Mouse (Mus musculus): ENCODE measurements around the gene Catspere2. TPM values are rescaled to one million over a fixed set of nuclear protein-coding genes. Genes with fewer than 3 reads are reported as not detected.
A peak's percentile ranks its signal among the peaks of the same experiment; 100 is the strongest.
"Not testable (repeated sequence)": the region's sequence is repeated elsewhere in the genome, so short reads cannot be mapped to it uniquely, and the experiment has no call there.

Catspere2 gene
- 0.11 and 0.22 TPM in 2 replicates for polyA plus RNA-seq (2012; rRNA removed)

DNA sequence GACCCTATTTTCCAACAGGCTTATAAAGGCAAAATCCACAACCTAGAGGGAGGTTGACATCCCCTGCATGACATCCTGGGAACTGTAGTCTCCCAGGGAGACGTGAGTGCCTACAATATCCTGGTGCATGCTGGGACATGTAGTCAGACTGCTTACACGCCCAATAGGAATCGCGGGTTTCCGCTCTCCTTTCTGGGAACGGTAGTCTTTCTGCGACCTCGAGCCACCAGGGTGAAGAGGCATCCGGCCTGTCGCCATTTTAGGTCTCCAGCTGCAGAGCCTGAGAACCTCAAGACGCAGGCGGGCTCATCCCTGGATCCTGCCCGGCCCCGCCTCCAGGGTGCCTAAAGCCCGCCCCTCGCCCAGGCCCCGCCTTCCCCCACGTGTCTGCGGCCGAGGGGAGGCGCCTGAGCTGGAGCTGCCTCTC lies at the start of gene Catspere2:
Gene Catspere2, plus strand, starts transcription at position 400 of the 427 bp plus-strand sequence.
- peak; percentile 92 for DNase-seq (ENCODE audit: low read depth, low spot score)
- under 1% methylated on average over 21 of the region's 21 CpGs for WGBS

- 8% methylated on average over 4 of the region's 4 CpGs for WGBS
- DNase-seq (ENCODE audit: low read depth, low spot score): not testable (repeated sequence)
Measured at GRCm38 (mm10) chr1:177940422-177940977, 42.7 kb upstream of the Catspere2 start.

- WGBS: 70% methylated on average over 1 of the region's 1 CpGs
- DNase-seq (ENCODE audit: low read depth, low spot score): no peak
Measured at GRCm38 (mm10) chr1:177981276-177981675, 1.9 kb upstream of the Catspere2 start.

DNA sequence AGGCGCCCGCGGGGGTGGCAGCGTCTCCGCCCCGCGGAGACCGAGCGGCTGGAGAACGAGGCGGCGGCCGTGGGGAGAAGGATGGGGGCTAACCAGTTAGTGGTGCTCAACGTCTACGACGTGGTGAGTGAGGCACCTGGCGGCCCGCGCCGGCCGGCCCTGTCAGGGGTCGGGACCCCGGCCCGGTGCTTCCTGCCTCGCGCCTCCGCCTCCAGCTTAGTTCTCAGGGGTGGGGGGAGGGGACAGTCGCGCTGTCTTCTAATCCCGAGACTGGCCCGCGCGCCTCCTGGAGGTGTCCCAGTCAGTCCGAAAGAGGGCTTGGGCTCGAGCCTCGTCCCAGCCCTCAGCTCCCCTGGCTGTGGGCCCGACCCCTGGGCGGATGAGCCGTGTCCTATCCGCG lies 359 bp downstream of the Catspere2 start:
- not testable (repeated sequence) for DNase-seq (ENCODE audit: low read depth, low spot score)
- WGBS: under 1% methylated on average over 26 of the region's 41 CpGs

DNA sequence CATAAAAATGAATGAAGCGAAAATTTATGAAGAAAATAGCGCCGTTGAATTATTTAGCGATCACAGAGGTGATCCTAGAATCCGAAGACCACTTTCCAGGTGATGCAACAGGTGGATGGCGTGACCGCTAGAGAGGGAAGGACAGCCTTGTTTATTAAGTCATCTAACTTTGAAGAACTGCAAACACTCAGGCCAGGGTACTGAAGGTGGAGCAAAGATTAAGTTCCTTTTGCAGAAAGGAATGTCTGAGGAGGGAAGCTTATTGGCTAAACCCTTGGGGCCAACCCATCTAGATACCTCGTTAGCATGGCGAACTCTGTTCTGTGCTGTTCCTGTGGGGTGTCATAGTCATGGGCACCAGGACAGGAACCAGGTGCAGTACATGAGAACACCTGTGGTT lies 983 bp downstream of the Catspere2 start:
- DNase-seq (ENCODE audit: low read depth, low spot score): no peak
- 27% methylated on average over 9 of the region's 9 CpGs for WGBS

DNA sequence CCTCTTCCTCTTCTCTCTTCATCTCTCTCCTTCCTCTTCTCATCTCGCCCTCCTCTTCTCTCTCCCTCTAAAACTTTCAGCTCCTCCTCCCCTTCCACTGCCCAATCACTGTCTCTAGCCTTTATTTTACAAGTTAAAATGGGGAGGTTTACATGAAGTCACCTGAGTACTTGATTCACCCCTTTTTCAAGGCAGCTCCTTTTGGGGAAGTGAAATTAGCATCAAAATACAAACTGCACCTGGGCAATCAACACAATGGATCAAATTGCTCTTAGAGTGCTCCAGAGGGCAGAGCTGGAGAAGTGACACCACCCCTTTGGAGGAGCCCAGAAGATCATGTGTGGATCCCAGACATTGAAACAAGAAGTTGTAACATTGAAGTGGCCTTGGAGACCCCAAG lies 4.3 kb downstream of the Catspere2 start:
- WGBS: 78% methylated on average over 1 of the region's 1 CpGs

DNA sequence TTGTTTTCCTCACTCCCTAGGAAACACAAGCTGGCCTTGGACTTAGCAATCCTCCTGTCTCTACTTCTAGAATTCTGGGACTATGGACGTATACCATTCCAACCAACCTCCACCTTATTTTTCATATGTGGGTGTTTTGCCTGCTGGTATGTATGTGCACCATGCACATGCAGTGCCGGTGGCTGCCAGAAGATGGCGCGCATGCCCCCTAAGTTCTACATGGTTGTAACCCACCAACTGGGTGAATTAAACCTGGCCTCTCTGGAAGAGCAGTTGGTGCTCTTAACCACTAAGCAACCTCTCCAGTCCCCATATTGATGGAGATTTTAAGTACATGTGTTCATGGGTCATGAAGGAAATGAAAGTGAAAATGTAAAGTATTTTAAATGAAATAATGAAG lies 89.6 kb downstream of the Catspere2 start:
- not testable (repeated sequence) for DNase-seq (ENCODE audit: low read depth, low spot score)
- WGBS: 61% methylated on average over 4 of the region's 4 CpGs

More for the DNA sequence above, 4.3 kb downstream of the Catspere2 start:
- DNase-seq (ENCODE audit: low read depth, low spot score): not testable (repeated sequence)

GRCm38 (mm10) chr1:178097865-178098264 lies 114.6 kb downstream of the Catspere2 start:
- DNase-seq (ENCODE audit: low read depth, low spot score): not testable (repeated sequence)

- 87% methylated on average over 1 of the region's 1 CpGs for WGBS
- not testable (repeated sequence) for DNase-seq (ENCODE audit: low read depth, low spot score)
Measured at GRCm38 (mm10) chr1:178108514-178108913, 125.3 kb downstream of the Catspere2 start.

DNA sequence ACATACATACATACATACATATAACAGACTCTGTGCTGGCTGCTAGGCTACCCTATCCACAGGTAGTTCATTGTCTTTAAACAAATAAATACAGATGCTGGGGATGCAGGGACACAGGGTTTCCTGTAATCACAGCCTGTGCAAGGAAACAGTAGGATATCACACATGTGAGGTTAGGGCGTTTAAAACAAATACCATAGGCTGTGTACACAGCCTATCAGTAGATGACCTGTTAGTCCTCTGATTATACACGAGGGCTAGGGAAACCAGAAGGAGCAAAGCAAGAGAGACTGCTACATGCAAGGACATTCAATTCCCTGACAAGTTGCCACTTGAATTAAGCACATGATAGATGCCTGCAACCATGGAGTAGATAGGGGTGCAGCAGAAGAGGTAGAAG lies 139.0 kb downstream of the Catspere2 start:
- DNase-seq (ENCODE audit: low read depth, low spot score): not testable (repeated sequence)
- 24% methylated on average over 2 of the region's 2 CpGs for WGBS

DNA sequence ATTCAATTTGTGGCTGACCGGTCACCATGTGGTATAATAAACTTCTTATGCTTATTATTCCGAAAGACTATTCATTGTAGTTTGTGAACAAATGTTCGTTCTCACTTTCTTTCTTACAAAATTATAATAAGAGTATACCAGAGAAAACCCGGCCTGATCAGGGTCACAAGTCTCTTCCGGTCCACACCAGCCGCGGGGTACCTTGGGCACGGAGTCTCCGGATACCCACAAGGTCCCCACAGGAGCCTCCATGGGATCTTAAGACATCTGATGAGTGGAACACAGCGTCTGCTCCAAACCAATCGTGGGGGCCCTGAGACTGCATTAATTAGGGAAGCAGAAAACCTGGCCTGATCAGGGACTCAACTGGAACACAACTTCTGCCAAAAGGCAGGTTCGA lies 151.1 kb downstream of the Catspere2 start:
- no peak for DNase-seq (ENCODE audit: low read depth, low spot score)

GRCm38 (mm10) chr1:178146513-178146912 lies 163.3 kb downstream of the Catspere2 start:
- DNase-seq (ENCODE audit: low read depth, low spot score): not testable (repeated sequence)
- 22% methylated on average over 2 of the region's 2 CpGs for WGBS

More for the DNA sequence above, 151.1 kb downstream of the Catspere2 start:
- WGBS: 94% methylated on average over 12 of the region's 12 CpGs

DNA sequence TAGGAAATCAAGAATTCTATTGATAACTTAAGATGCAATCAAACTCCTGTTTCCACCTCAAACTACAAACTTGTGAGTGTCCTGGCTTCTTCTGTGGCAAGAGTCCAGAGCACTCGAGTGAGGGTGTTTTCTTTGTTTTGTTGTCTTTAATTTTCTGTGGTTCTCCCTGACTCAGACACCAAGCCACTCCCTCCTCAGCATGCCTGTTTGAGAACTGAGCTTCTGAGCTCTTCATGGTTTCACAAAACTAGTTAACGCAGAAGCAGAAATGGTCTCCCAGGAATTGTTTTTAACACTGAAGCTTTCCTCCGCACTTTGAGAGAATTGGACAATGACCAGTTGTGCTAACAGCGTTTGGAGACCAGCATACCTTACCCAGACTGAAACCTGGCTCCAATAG lies 163.7 kb downstream of the Catspere2 start:
- DNase-seq (ENCODE audit: low read depth, low spot score): not testable (repeated sequence)
- 48% methylated on average over 4 of the region's 4 CpGs for WGBS

DNA sequence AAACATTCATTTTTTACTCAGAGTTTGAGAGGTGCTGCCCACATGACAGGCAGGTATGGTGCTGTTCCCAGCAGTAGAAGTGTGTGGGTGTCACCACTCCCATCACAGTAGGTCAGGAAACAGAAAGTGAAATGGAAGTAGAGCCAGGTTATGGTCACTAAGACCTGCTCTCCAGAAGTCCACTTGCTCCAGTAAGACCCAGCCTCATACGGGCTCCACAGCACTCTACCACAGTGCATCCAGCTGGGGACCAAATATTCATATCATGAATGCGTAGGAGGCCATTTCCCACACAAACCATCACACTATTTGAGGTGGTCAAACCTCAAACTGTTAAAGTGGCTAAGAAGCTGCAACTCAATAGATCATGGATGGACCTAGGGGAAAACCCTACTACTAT lies 199.0 kb downstream of the Catspere2 start:
- DNase-seq (ENCODE audit: low read depth, low spot score): no peak

DNA sequence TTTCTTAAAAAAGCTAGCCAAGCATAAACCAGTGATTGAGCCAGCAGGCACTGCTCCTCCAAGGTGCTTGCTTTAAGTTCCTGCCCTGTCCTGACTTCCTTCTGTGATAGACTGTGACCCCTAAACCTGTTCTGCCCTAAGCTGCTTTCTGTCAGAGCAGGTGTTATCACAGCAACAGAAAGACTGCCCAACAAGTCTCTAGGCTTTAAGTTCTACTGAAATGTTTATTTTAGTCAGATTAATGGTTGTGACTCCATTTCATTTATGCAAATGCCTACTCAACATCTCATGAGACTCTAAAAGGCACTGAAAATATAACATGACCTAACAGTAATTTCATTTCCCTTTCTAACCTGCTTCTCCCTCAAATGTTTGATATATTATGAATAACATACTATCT lies 202.4 kb downstream of the Catspere2 start:
- no peak for DNase-seq (ENCODE audit: low read depth, low spot score)

More for the DNA sequence above, 199.0 kb downstream of the Catspere2 start:
- 95% methylated on average over 2 of the region's 2 CpGs for WGBS

- under 1% methylated on average over 37 of the region's 37 CpGs for WGBS
- peak; percentile 92 for DNase-seq (ENCODE audit: low read depth, low spot score)
Measured at GRCm38 (mm10) chr1:178187216-178187791, 204.1 kb downstream of the Catspere2 start, which contains the start of gene Desi2. Gene Desi2 (plus strand): TSS chr1:178187417.

- 1% methylated on average over 28 of the region's 38 CpGs for WGBS
Measured at GRCm38 (mm10) chr1:178187810-178188209, 204.6 kb downstream of the Catspere2 start.

GRCm38 (mm10) chr1:178188386-178188785 lies 205.2 kb downstream of the Catspere2 start:
- WGBS: 3% methylated on average over 13 of the region's 13 CpGs
- DNase-seq (ENCODE audit: low read depth, low spot score): no peak

More at GRCm38 (mm10) chr1:178187810-178188209, 204.6 kb downstream of the Catspere2 start:
- DNase-seq (ENCODE audit: low read depth, low spot score): not testable (repeated sequence)

DNA sequence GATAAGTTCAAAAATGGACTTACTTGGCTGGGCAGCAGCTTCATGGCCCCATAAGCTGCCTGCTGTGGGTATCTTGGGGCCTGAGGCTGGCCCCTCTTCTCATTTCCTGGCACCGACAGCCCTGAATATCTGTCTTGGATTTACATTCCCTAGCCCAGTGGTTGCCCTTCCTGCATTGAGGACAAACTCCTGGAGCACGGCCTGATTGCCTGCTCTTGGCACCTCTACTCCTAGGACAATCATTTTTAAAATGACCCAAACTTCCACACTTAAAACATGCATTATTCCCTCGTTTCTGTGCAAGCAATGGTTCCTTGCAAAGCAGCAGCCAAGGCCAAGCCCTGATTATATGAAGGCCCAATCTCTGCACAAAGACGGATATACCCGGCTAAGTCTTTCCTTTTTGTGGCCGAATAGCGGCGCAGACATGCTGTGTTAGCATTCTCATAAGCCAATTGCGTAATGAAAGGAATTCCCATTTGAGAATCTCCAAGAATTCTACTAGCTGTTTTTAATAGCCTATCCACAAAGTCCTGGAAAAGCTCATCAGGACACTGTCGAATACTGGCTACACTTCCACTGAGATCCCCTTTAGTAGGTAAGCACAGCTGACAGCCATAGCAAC lies 222.6 kb downstream of the Catspere2 start:
- no peak for DNase-seq (ENCODE audit: low read depth, low spot score)
- WGBS: 70% methylated on average over 10 of the region's 10 CpGs

- DNase-seq (ENCODE audit: low read depth, low spot score): not testable (repeated sequence)
- 89% methylated on average over 4 of the region's 4 CpGs for WGBS
Measured at GRCm38 (mm10) chr1:178207856-178208255, 224.6 kb downstream of the Catspere2 start.

DNA sequence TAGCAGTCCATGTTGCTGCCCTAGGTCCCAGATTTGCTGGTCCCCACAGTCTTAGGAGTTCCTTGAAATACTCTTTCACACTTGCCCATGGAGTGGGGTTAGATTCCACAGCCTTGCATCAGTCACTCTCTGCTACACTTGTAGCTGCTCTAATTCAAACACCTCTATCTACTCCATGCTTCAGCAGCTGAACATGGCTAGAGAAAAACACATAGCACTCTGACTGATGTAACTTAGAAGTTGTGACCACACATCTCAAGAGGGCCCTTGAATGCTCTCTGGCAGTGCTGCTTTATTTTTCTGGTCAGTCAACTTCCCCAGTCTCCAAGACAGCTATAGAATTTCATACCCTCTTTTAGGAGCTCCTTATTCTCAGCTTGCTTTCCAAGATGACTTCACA lies 226.7 kb downstream of the Catspere2 start:
- DNase-seq (ENCODE audit: low read depth, low spot score): no peak
